Mouse (Mus musculus): ENCODE data around the gene Elmo2. TPM values are rescaled to one million over a fixed set of nuclear protein-coding genes. Genes with fewer than 3 reads are reported as not detected.

Elmo2 gene
- total and polyA plus RNA-seq, 3 experiments, result 9.0 to 11.7 (median 10.1) TPM

DNA sequence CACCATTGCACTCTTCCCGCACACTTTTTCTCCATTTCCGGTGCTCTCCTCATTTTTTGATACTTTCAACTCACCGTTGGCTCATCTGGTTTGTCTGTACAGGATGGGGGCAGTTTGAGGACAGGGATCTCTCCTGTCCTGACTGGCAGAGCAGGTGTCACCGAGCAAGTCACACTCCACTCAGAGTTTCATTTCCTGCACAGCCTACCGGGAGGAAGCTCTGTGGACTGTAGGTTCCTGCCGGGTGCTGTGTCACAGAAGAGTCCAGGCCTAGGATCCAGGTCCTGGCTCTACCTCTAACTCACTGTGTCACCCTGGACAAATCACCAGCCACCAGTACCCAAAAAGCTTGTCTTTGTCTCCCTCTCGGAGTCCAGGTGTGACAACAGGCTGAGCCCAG is 84.5 kb downstream of the Elmo2 start:
- in situ Hi-C loops (cut with MboI; ENCODE audit: low pct_ligation_motif_present, low pct_unique_long_range_greater_than_20kb, low sequenced_read_pairs), result no loop called here
- no peak overlapping the region for H3K9ac ChIP-seq (ENCODE audit: insufficient read depth, low read depth)
- no peak overlapping the region for H3K4me3 ChIP-seq (replicated peaks in 1 of 3; ENCODE audit: low read depth in 2 of 3, low read length in 2 of 3, poor library complexity in 1 of 3)
- no peaks in the 10 kb centered on the region for H3K79me2 ChIP-seq (replicated peaks; ENCODE audit: control insufficient read depth, extremely low read depth, insufficient read depth, poor library complexity, severe bottlenecking)
- peaks cover 88% of the 10 kb centered on the region for H3K27me3 ChIP-seq (replicated peaks)
- H3K27ac ChIP-seq (ENCODE audit: insufficient read depth, low read depth), result no peak overlapping the region
- dilution Hi-C loops (cut with MboI; ENCODE audit: extremely low pct_ligation_motif_present, extremely low pct_unique_long_range_greater_than_20kb, low sequenced_read_pairs), result no loop called here
- H3K4me1 ChIP-seq (ENCODE audit: control insufficient read depth in 1 of 2, insufficient read depth in 2 of 2), result peaks cover 22 to 29% of the 10 kb centered on the region in 2 experiments
- no peaks in the 10 kb centered on the region for H3K36me3 ChIP-seq (replicated peaks in 1 of 2; ENCODE audit: control insufficient read depth in 1 of 2, insufficient read depth in 1 of 2, low read length in 1 of 2)
- peak; percentile 3 for DNase-seq (ENCODE audit: extremely low read depth)
- H3K9me3 ChIP-seq (replicated peaks; ENCODE audit: low read length), result peaks cover 2% of the 10 kb centered on the region
- H3K4me2 ChIP-seq (ENCODE audit: insufficient read depth, low read depth, poor library complexity, severe bottlenecking), result no peak overlapping the region
- TF ChIP-seq TCF12 (IDR thresholded peaks at IDR 0.05; ENCODE audit: low read depth, low read length) (no peak), MAFK (IDR thresholded peaks at IDR 0.05; ENCODE audit: insufficient replicate concordance, low read length) (no peak), ZMIZ1 (IDR thresholded peaks at IDR 0.05; ENCODE audit: low read depth, low read length) (no peak), ZNF384 (IDR thresholded peaks at IDR 0.05; ENCODE audit: low read depth, low read length) (no peak), IRF4 (IDR thresholded peaks at IDR 0.05; ENCODE audit: low read depth, low read length) (no peak), MAZ (IDR thresholded peaks at IDR 0.05; ENCODE audit: low read depth, low read length) (no peak), USF2 (conservative IDR thresholded peaks at IDR 0.05; ENCODE audit: low read depth, low read length) (no peak), E2F4 (IDR thresholded peaks at IDR 0.05; ENCODE audit: insufficient replicate concordance, low read depth, low read length) (no peak), MAX (IDR thresholded peaks at IDR 0.05; ENCODE audit: low read length) (no peak), PAX5 (IDR thresholded peaks at IDR 0.05; ENCODE audit: low read length) (no peak), CHD2 (IDR thresholded peaks at IDR 0.05; ENCODE audit: low read length) (no peak), GABPA (IDR thresholded peaks at IDR 0.05; ENCODE audit: insufficient replicate concordance, low read depth, low read length) (no peak), UBTF (IDR thresholded peaks at IDR 0.05; ENCODE audit: low read depth, low read length) (no peak), SIN3A (IDR thresholded peaks at IDR 0.05; ENCODE audit: low read length) (no peak), USF1 (IDR thresholded peaks at IDR 0.05; ENCODE audit: low read depth, low read length) (no peak)

DNA sequence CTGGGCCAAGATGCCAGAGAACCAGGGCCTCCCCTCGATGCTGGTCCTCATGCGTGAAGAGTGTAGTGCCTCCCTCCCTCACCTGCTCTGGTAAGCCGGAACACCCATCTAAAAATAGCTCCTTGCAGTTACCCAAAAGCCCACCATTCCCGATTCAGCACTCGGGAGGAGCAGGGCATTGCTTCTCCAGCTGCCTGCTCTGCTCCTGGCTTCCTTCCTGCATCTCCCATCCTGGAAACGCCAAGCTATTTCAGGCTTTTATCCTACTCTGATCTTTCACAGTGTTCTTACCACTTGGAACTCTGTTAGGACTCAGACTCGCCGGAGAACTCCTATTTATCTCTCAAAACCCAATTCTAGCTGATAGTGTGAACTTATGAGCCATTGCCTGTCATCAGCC is 85.9 kb downstream of the Elmo2 start:
- Histone ChIP-seq H3K27me3 (replicated peaks) (peaks cover 90% of the 10 kb centered on the region), H3K4me1 (ENCODE audit: control insufficient read depth in 1 of 2, insufficient read depth in 2 of 2) (peaks cover 22 to 29% of the 10 kb centered on the region in 2 experiments), H3K79me2 (replicated peaks; ENCODE audit: control insufficient read depth, extremely low read depth, insufficient read depth, poor library complexity, severe bottlenecking) (no peaks in the 10 kb centered on the region), H3K4me3 (replicated peaks in 1 of 3; ENCODE audit: low read depth in 2 of 3, low read length in 2 of 3, poor library complexity in 1 of 3) (no peak overlapping the region), H3K36me3 (replicated peaks in 1 of 2; ENCODE audit: control insufficient read depth in 1 of 2, insufficient read depth in 1 of 2, low read length in 1 of 2) (no peaks in the 10 kb centered on the region), H3K4me2 (ENCODE audit: insufficient read depth, low read depth, poor library complexity, severe bottlenecking) (no peak overlapping the region), H3K27ac (ENCODE audit: insufficient read depth, low read depth) (no peak overlapping the region), H3K9ac (ENCODE audit: insufficient read depth, low read depth) (no peak overlapping the region), H3K9me3 (replicated peaks; ENCODE audit: low read length) (peaks cover 2% of the 10 kb centered on the region)
- dilution Hi-C loops (cut with MboI; ENCODE audit: extremely low pct_ligation_motif_present, extremely low pct_unique_long_range_greater_than_20kb, low sequenced_read_pairs) (no loop called here), in situ Hi-C loops (cut with MboI; ENCODE audit: low pct_ligation_motif_present, low pct_unique_long_range_greater_than_20kb, low sequenced_read_pairs) (no loop called here)
- DNase-seq (ENCODE audit: extremely low read depth), result no peak
- no peak for TF ChIP-seq TCF12 (IDR thresholded peaks at IDR 0.05; ENCODE audit: low read depth, low read length)
- TF ChIP-seq PAX5 (IDR thresholded peaks at IDR 0.05; ENCODE audit: low read length), result no peak
